9 mouse cellular contexts compared by ENCODE assay signal in genomic region chr13:30501860-30502395, GRCm38 (mm10). TPM values are rescaled to one million over a fixed set of nuclear protein-coding genes. Genes with fewer than 3 reads are reported as not detected.
A peak's percentile ranks its signal among the peaks of the same experiment; 100 is the strongest.
DNase-seq lines count a peak whose midpoint lies in the region; ATAC-seq and TF ChIP-seq lines count a peak whose summit lies in the region.
"Had no signal": no experiment of that assay in that cellular context is flagged by ENCODE, and none has a peak within 500 bp of the region (broad histone marks: within the 10 kb centered on the region; RNA-seq: fewer than 3 reads in every experiment).

No protein-coding gene starts in this region.

- peak; percentile 25 to 54 for DNase-seq in adrenal gland, postnatal 36 days
- DNase-seq in adrenal gland, adult 2 months = no peak
- DNase-seq in B cell, adult 2 months = peak; percentile 8 to 29
- no peak for DNase-seq in left cerebral cortex, postnatal 36 days (ENCODE audit: low spot score in 2 of 2)
- no peak for DNase-seq in spleen, postnatal 14 days (ENCODE audit: low spot score in 2 of 2)

- TF ChIP-seq CTCF in intestine, postnatal 0 days (IDR thresholded peaks at IDR 0.05; ENCODE audit: low read depth) = peak; percentile 81

- no peak overlapping the region for H3K4me3 ChIP-seq in intestine, postnatal 0 days (ENCODE audit: low read depth, low read length)
- H3K4me3 ChIP-seq in intestine, embryonic 15.5 days (replicated peaks) = no peak overlapping the region
- H3K4me3 ChIP-seq: erythroblast, embryonic 14.5 days had no signal

- WGBS in intestine, postnatal 0 days = 36% methylated on average over 7 of the region's 7 CpGs
- 35% methylated on average over 7 of the region's 7 CpGs for WGBS in intestine, embryonic 15.5 days

- H3K27ac ChIP-seq in intestine, postnatal 0 days (ENCODE audit: low read depth, low read length) = no peak overlapping the region
- H3K27ac ChIP-seq in intestine, embryonic 15.5 days = no peak overlapping the region

- H3K4me2 ChIP-seq in intestine, postnatal 0 days (replicated peaks; ENCODE audit: low read depth) = no peak overlapping the region
- H3K4me2 ChIP-seq in intestine, embryonic 15.5 days (replicated peaks) = no peak overlapping the region

- H3K4me1 ChIP-seq in intestine, postnatal 0 days (replicated peaks; ENCODE audit: control insufficient read depth, insufficient read depth, low read length) = no peaks in the 10 kb centered on the region
- no peaks in the 10 kb centered on the region for H3K4me1 ChIP-seq in intestine, embryonic 15.5 days (replicated peaks)

- H3K9me3 ChIP-seq in intestine, postnatal 0 days (ENCODE audit: control insufficient read depth) = no peaks in the 10 kb centered on the region
- H3K9me3 ChIP-seq in intestine, embryonic 15.5 days = no peaks in the 10 kb centered on the region

- no peak for ATAC-seq in intestine, postnatal 0 days
- no peak for ATAC-seq in intestine, embryonic 15.5 days
- peak; percentile 48; the same call in 1 of the 2 replicates for ATAC-seq in granulocyte monocyte progenitor cell, adult 5-6 weeks (replicated peaks; ENCODE audit: poor library complexity, severe bottlenecking)

- no peaks in the 10 kb centered on the region for H3K36me3 ChIP-seq in intestine, postnatal 0 days (ENCODE audit: control insufficient read depth, insufficient read depth)
- no peaks in the 10 kb centered on the region for H3K36me3 ChIP-seq in intestine, embryonic 15.5 days

- H3K27me3 ChIP-seq in intestine, postnatal 0 days (replicated peaks; ENCODE audit: control insufficient read depth, insufficient read depth, low read length) = no peaks in the 10 kb centered on the region
- no peaks in the 10 kb centered on the region for H3K27me3 ChIP-seq in intestine, embryonic 15.5 days (replicated peaks)

- intact Hi-C loops in left cerebral cortex, postnatal 36 days (cut with DNase I) = no loop called here

- H3K9ac ChIP-seq in intestine, postnatal 0 days (ENCODE audit: low read depth, low read length) = no peak overlapping the region
- no peak overlapping the region for H3K9ac ChIP-seq in intestine, embryonic 15.5 days

RNA-seq across cellular contexts. Expression of gene Uqcrfs1, which starts 43.2 kb away (rescaled TPM):
- total RNA-seq in adrenal gland, postnatal 36 days (2021) = 100 to 1,000 TPM; 343 to 370 TPM
- total RNA-seq in adrenal gland, adult 2 months (2021) = 100 to 1,000 TPM; 247 to 409 TPM
- 860 and 1,083 TPM in 2 replicates for polyA plus RNA-seq in adrenal gland, adult 2 months (2012; rRNA removed)
- polyA plus RNA-seq in intestine, postnatal 0 days (2015; fragmentation: Nextera tagmentation; extraction: Ambion mirVana) = 519 and 553 TPM in 2 replicates
- 363 and 366 TPM in 2 replicates for polyA plus RNA-seq in intestine, embryonic 15.5 days (2015; fragmentation: Nextera tagmentation; extraction: Ambion mirVana)
- total RNA-seq in granulocyte monocyte progenitor cell, adult 5-6 weeks (2014; fragmentation: Nextera tagmentation) = 154 and 182 TPM in 2 replicates
- total RNA-seq in granulocyte monocyte progenitor cell, adult 5-6 weeks (2017) = 125 and 127 TPM in 2 replicates
- total RNA-seq in left cerebral cortex, postnatal 36 days (2021) = 100 to 1,000 TPM; 140 to 157 TPM

Comparison
In these comparisons a context has a peak if more than half of its experiments do, and no peak if none do; other contexts are left out.
1. DNase-seq: peak in adrenal gland, postnatal 36 days (2 of 2) and B cell, adult 2 months (2 of 2); none in adrenal gland, adult 2 months (single experiment), left cerebral cortex, postnatal 36 days (0 of 2) and spleen, postnatal 14 days (0 of 2).